Comparison of ENCODE assay signal across 9 mouse cellular contexts in the genomic region with DNA sequence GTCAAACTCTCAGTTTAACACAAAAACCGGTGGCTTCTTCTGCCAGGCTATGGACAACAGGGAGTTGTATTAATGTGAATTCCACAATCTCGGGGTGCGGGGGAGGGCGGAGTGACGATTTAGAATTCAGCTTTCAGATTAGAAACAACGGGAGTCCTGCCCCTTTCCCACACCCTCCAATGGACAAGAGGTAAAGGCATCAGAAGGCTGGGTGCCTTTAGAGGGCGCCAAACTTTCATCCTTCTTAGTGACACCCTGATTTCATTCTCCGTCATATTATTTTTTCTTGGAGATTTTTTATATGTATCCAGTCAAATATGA. TPM values are rescaled to one million over a fixed set of nuclear protein-coding genes. Genes with fewer than 3 reads are reported as not detected.
A peak's percentile ranks its signal among the peaks of the same experiment; 100 is the strongest.
DNase-seq lines count a peak whose midpoint lies in the region; ATAC-seq and TF ChIP-seq lines count a peak whose summit lies in the region.
"Had no signal": no experiment of that assay in that cellular context is flagged by ENCODE, and none has a peak within 500 bp of the region (broad histone marks: within the 10 kb centered on the region; RNA-seq: fewer than 3 reads in every experiment).

A gene (minus strand): TSS at position 137 of the 321 bp plus-strand sequence.

- ATAC-seq in hindbrain, embryonic 14.5 days (ENCODE audit: low FRiP score): 0 out of 2 replicates have a peak, but pooled peaks have one; percentile 24
- no peak for ATAC-seq in limb, embryonic 14.5 days (ENCODE audit: low FRiP score, low read depth)

- peak; percentile 24 for TF ChIP-seq CTCF in ES-Bruce4 (IDR thresholded peaks at IDR 0.05; ENCODE audit: low read depth, low read length)
- TF ChIP-seq CTCF in cortical plate, adult 2 months (IDR thresholded peaks at IDR 0.05; ENCODE audit: extremely low read depth, insufficient read depth, low read length): peak; percentile 36; the same call in 1 of the 2 replicates

- no peaks in the 10 kb centered on the region for H3K4me1 ChIP-seq in ES-Bruce4 (ENCODE audit: control insufficient read depth, insufficient read depth, low read length)
- H3K4me1 ChIP-seq in cortical plate, adult 2 months (ENCODE audit: control insufficient read depth, insufficient read depth, low read length): no peaks in the 10 kb centered on the region
- no peaks in the 10 kb centered on the region for H3K4me1 ChIP-seq in hindbrain, embryonic 14.5 days (replicated peaks; ENCODE audit: control insufficient read depth, insufficient read depth, low read length)
- no peaks in the 10 kb centered on the region for H3K4me1 ChIP-seq in limb, embryonic 14.5 days (ENCODE audit: control insufficient read depth, insufficient read depth, low read length)
- H3K4me1 ChIP-seq: neural tube, embryonic 12.5 days had no signal

- H3K4me2 ChIP-seq in hindbrain, embryonic 14.5 days (replicated peaks): no peak within 1 kb of the TSS
- no peak within 1 kb of the TSS for H3K4me2 ChIP-seq in limb, embryonic 14.5 days (replicated peaks; ENCODE audit: low read depth, low read length, severe bottlenecking)
- H3K4me2 ChIP-seq: neural tube, embryonic 12.5 days had no signal

- 43% methylated on average over 8 of the region's 8 CpGs for WGBS in hindbrain, embryonic 14.5 days
- WGBS in limb, embryonic 14.5 days: 50% methylated on average over 8 of the region's 8 CpGs

- TF ChIP-seq EP300 in ES-Bruce4 (IDR thresholded peaks at IDR 0.05; ENCODE audit: insufficient read depth, low read depth, low read length): no peak

- H3K9ac ChIP-seq in ES-Bruce4 (ENCODE audit: low read depth, poor library complexity, severe bottlenecking): no peak within 1 kb of the TSS
- H3K9ac ChIP-seq in hindbrain, embryonic 14.5 days: no peak within 1 kb of the TSS
- no peak within 1 kb of the TSS for H3K9ac ChIP-seq in limb, embryonic 14.5 days (ENCODE audit: low read depth, low read length, severe bottlenecking)
- H3K9ac ChIP-seq: neural tube, embryonic 12.5 days had no signal

- no peak within 1 kb of the TSS for H3K27ac ChIP-seq in ES-Bruce4 (ENCODE audit: insufficient read depth, low read length)
- H3K27ac ChIP-seq in cortical plate, adult 2 months (ENCODE audit: insufficient read depth, low read length): no peak within 1 kb of the TSS
- no peak within 1 kb of the TSS for H3K27ac ChIP-seq in hindbrain, embryonic 14.5 days
- no peak within 1 kb of the TSS for H3K27ac ChIP-seq in limb, embryonic 14.5 days (replicated peaks; ENCODE audit: low read depth, low read length)
- H3K27ac ChIP-seq: neural tube, embryonic 12.5 days had no signal

- H3K27me3 ChIP-seq in ES-Bruce4 (ENCODE audit: control insufficient read depth, insufficient read depth, low read length, poor library complexity, severe bottlenecking): no peaks in the 10 kb centered on the region
- H3K27me3 ChIP-seq in hindbrain, embryonic 14.5 days (ENCODE audit: control insufficient read depth, insufficient read depth, low read length): no peaks in the 10 kb centered on the region
- no peaks in the 10 kb centered on the region for H3K27me3 ChIP-seq in limb, embryonic 14.5 days (ENCODE audit: control insufficient read depth, insufficient read depth, low read length)
- H3K27me3 ChIP-seq: neural tube, embryonic 12.5 days had no signal

- no peaks in the 10 kb centered on the region for H3K36me3 ChIP-seq in ES-Bruce4 (ENCODE audit: control insufficient read depth, insufficient read depth, low read length, poor library complexity, severe bottlenecking)
- H3K36me3 ChIP-seq in hindbrain, embryonic 14.5 days (replicated peaks; ENCODE audit: control insufficient read depth, insufficient read depth): no peaks in the 10 kb centered on the region
- no peaks in the 10 kb centered on the region for H3K36me3 ChIP-seq in limb, embryonic 14.5 days (ENCODE audit: control insufficient read depth, insufficient read depth, low read length)
- H3K36me3 ChIP-seq: neural tube, embryonic 12.5 days had no signal

- TF ChIP-seq POLR2A in ES-Bruce4 (IDR thresholded peaks at IDR 0.05; ENCODE audit: insufficient read depth, low read length): no peak
- no peak for TF ChIP-seq POLR2A in cortical plate, adult 2 months (IDR thresholded peaks at IDR 0.05; ENCODE audit: extremely low read depth, insufficient read depth, low read length)
- no peak for TF ChIP-seq POLR2A in limb, embryonic 14.5 days (IDR thresholded peaks at IDR 0.05; ENCODE audit: borderline replicate concordance, extremely low read depth, insufficient read depth, insufficient read length)

- H3K4me3 ChIP-seq in ES-Bruce4 (ENCODE audit: low read depth, low read length): no peak within 1 kb of the TSS
- no peak within 1 kb of the TSS for H3K4me3 ChIP-seq in cortical plate, adult 2 months (ENCODE audit: insufficient read depth, low read length)
- H3K4me3 ChIP-seq in hindbrain, embryonic 14.5 days (replicated peaks; ENCODE audit: low read length): no peak within 1 kb of the TSS
- H3K4me3 ChIP-seq in limb, embryonic 14.5 days (replicated peaks; ENCODE audit: low read length): no peak within 1 kb of the TSS
- H3K4me3 ChIP-seq: neural tube, embryonic 12.5 days had no signal

- DNase-seq in gastrocnemius, adult 18-20 months (ENCODE audit: low spot score): peak; percentile 43
- no peak for DNase-seq in gastrocnemius, postnatal 25 days
- DNase-seq in hindbrain, embryonic 14.5 days (ENCODE audit: low spot score): no peak
- peak; percentile 69 for DNase-seq in limb, embryonic 14.5 days (ENCODE audit: low spot score)
- peak; percentile 46 for DNase-seq in retina, embryonic 14.5 days (ENCODE audit: low spot score)
- no peak for DNase-seq in thymus, postnatal 36 days

- H3K9me3 ChIP-seq in ES-Bruce4 (replicated peaks; ENCODE audit: control insufficient read depth, insufficient read depth, low read length, poor library complexity, severe bottlenecking): no peaks in the 10 kb centered on the region
- H3K9me3 ChIP-seq in hindbrain, embryonic 14.5 days (ENCODE audit: control insufficient read depth, low read length): no peaks in the 10 kb centered on the region
- no peaks in the 10 kb centered on the region for H3K9me3 ChIP-seq in limb, embryonic 14.5 days (ENCODE audit: control insufficient read depth, low read length)
- H3K9me3 ChIP-seq: neural tube, embryonic 12.5 days had no signal

RNA-seq across cellular contexts. Expression of the gene that starts here (rescaled TPM):
- under 1 TPM; 0.11 to 0.26 TPM for total RNA-seq in gastrocnemius, adult 18-20 months (2021)
- under 1 TPM in 1 of 2 experiments, not detected in 1; 0.29 TPM for total RNA-seq in gastrocnemius, postnatal 25 days (2021)
- not detected in 2 replicates for polyA plus RNA-seq in ES-Bruce4 (2011; ENCODE audit: insufficient read depth, insufficient read length, low read depth, missing spikeins)
- polyA plus RNA-seq in cortical plate, adult 2 months (2012; rRNA removed): 0.13 and 0.25 TPM in 2 replicates
- 0.31 and 0.88 TPM in 2 replicates for polyA plus RNA-seq in hindbrain, embryonic 14.5 days (2014; fragmentation: Nextera tagmentation; extraction: Ambion mirVana)
- polyA plus RNA-seq in limb, embryonic 14.5 days (2012; rRNA removed): 0.84 and 0.99 TPM in 2 replicates
- 0.76 and 0.80 TPM in 2 replicates for polyA plus RNA-seq in limb, embryonic 14.5 days (2014; fragmentation: Nextera tagmentation; extraction: Ambion mirVana)

Comparison
In these comparisons a context has a peak if more than half of its experiments do, and no peak if none do; other contexts are left out.
1. Peak in DNase-seq in gastrocnemius, adult 18-20 months; RNA of the gene not detected or under 1 TPM.
2. Peak in ATAC-seq in hindbrain, embryonic 14.5 days; RNA of the gene not detected or under 1 TPM.
3. Peak in DNase-seq in limb, embryonic 14.5 days; RNA of the gene not detected or under 1 TPM.